Mouse (Mus musculus): ENCODE measurements around the gene Cfap61. TPM values are rescaled to one million over a fixed set of nuclear protein-coding genes. Genes with fewer than 3 reads are reported as not detected.

Gene Cfap61
- polyA plus RNA-seq, 1 experiment from 2014 or later = not detected

GRCm38 (mm10) chr2:146225818-146226217, 291.2 kb downstream of the Cfap61 start:
- Histone ChIP-seq H3K9ac (replicated peaks; ENCODE audit: low read depth, low read length) (no peak overlapping the region), H3K27ac (ENCODE audit: low read length) (no peak overlapping the region), H3K9me3 (ENCODE audit: control insufficient read depth, low read depth, low read length) (no peaks in the 10 kb centered on the region), H3K4me2 (replicated peaks; ENCODE audit: low read depth, low read length) (no peak overlapping the region), H3K36me3 (ENCODE audit: control insufficient read depth, insufficient read depth, low read length) (no peaks in the 10 kb centered on the region), H3K27me3 (ENCODE audit: control insufficient read depth, insufficient read depth, low read length) (peaks cover 60% of the 10 kb centered on the region), H3K4me1 (ENCODE audit: control insufficient read depth, insufficient read depth, low read length) (peaks cover 23% of the 10 kb centered on the region; the same call in 1 of the 2 replicates), H3K4me3 (ENCODE audit: low read depth, low read length) (no peak overlapping the region)
- no peak for ATAC-seq (ENCODE audit: insufficient number of reproducible peaks, insufficient read depth, low FRiP score, low read depth)
- WGBS = 18% methylated on average over 6 of the region's 6 CpGs

GRCm38 (mm10) chr2:146226484-146226883, 291.9 kb downstream of the Cfap61 start:
- peaks cover 53% of the 10 kb centered on the region for H3K27me3 ChIP-seq (ENCODE audit: control insufficient read depth, insufficient read depth, low read length)
- ATAC-seq (ENCODE audit: insufficient number of reproducible peaks, insufficient read depth, low FRiP score, low read depth) = no peak
- H3K27ac ChIP-seq (ENCODE audit: low read length) = no peak overlapping the region
- peaks cover 17% of the 10 kb centered on the region; the same call in 1 of the 2 replicates for H3K4me1 ChIP-seq (ENCODE audit: control insufficient read depth, insufficient read depth, low read length)
- 4% methylated on average over 9 of the region's 9 CpGs for WGBS
- no peak overlapping the region for H3K4me3 ChIP-seq (ENCODE audit: low read depth, low read length)
- H3K4me2 ChIP-seq (replicated peaks; ENCODE audit: low read depth, low read length) = no peak overlapping the region
- no peaks in the 10 kb centered on the region for H3K36me3 ChIP-seq (ENCODE audit: control insufficient read depth, insufficient read depth, low read length)
- H3K9ac ChIP-seq (replicated peaks; ENCODE audit: low read depth, low read length) = no peak overlapping the region
- H3K9me3 ChIP-seq (ENCODE audit: control insufficient read depth, low read depth, low read length) = no peaks in the 10 kb centered on the region

- Histone ChIP-seq H3K4me1 (ENCODE audit: control insufficient read depth, insufficient read depth, low read length) (peaks cover 6% of the 10 kb centered on the region; the same call in 1 of the 2 replicates), H3K9me3 (ENCODE audit: control insufficient read depth, low read depth, low read length) (no peaks in the 10 kb centered on the region), H3K9ac (replicated peaks; ENCODE audit: low read depth, low read length) (no peak overlapping the region), H3K27ac (ENCODE audit: low read length) (no peak overlapping the region), H3K4me2 (replicated peaks; ENCODE audit: low read depth, low read length) (no peak overlapping the region), H3K4me3 (ENCODE audit: low read depth, low read length) (no peak overlapping the region), H3K27me3 (ENCODE audit: control insufficient read depth, insufficient read depth, low read length) (peaks cover 42% of the 10 kb centered on the region), H3K36me3 (ENCODE audit: control insufficient read depth, insufficient read depth, low read length) (no peaks in the 10 kb centered on the region)
- no peak for ATAC-seq (ENCODE audit: insufficient number of reproducible peaks, insufficient read depth, low FRiP score, low read depth)
- WGBS = 51% methylated on average over 3 of the region's 3 CpGs
Observed at GRCm38 (mm10) chr2:146227646-146228045, 293.1 kb downstream of the Cfap61 start.

- ATAC-seq (ENCODE audit: insufficient number of reproducible peaks, insufficient read depth, low FRiP score, low read depth) = no peak
- no peaks in the 10 kb centered on the region for H3K36me3 ChIP-seq (ENCODE audit: control insufficient read depth, insufficient read depth, low read length)
- H3K4me3 ChIP-seq (ENCODE audit: low read depth, low read length) = no peak overlapping the region
- H3K27ac ChIP-seq (ENCODE audit: low read length) = no peak overlapping the region
- no peak overlapping the region for H3K9ac ChIP-seq (replicated peaks; ENCODE audit: low read depth, low read length)
- no peaks in the 10 kb centered on the region for H3K9me3 ChIP-seq (ENCODE audit: control insufficient read depth, low read depth, low read length)
- H3K4me2 ChIP-seq (replicated peaks; ENCODE audit: low read depth, low read length) = no peak overlapping the region
- WGBS = 66% methylated on average over 2 of the region's 2 CpGs
- H3K27me3 ChIP-seq (ENCODE audit: control insufficient read depth, insufficient read depth, low read length) = peaks cover 34% of the 10 kb centered on the region
- H3K4me1 ChIP-seq (ENCODE audit: control insufficient read depth, insufficient read depth, low read length) = no peaks in the 10 kb centered on the region
Observed at GRCm38 (mm10) chr2:146228435-146228834, 293.9 kb downstream of the Cfap61 start.

GRCm38 (mm10) chr2:146231485-146231884, 296.9 kb downstream of the Cfap61 start:
- WGBS = 88% methylated on average over 2 of the region's 2 CpGs
- H3K9ac ChIP-seq (replicated peaks; ENCODE audit: low read depth, low read length) = no peak overlapping the region

GRCm38 (mm10) chr2:146239196-146239747, 304.7 kb downstream of the Cfap61 start:
- H3K4me1 ChIP-seq (ENCODE audit: control insufficient read depth, insufficient read depth, low read length) = no peaks in the 10 kb centered on the region
- no peaks in the 10 kb centered on the region for H3K36me3 ChIP-seq (ENCODE audit: control insufficient read depth, insufficient read depth, low read length)
- ATAC-seq (ENCODE audit: insufficient number of reproducible peaks, insufficient read depth, low FRiP score, low read depth) = no peak
- H3K27ac ChIP-seq (ENCODE audit: low read length) = no peak overlapping the region
- WGBS = 89% methylated on average over 4 of the region's 4 CpGs
- no peaks in the 10 kb centered on the region for H3K9me3 ChIP-seq (ENCODE audit: control insufficient read depth, low read depth, low read length)
- no peak overlapping the region for H3K9ac ChIP-seq (replicated peaks; ENCODE audit: low read depth, low read length)
- no peak overlapping the region for H3K4me2 ChIP-seq (replicated peaks; ENCODE audit: low read depth, low read length)
- no peaks in the 10 kb centered on the region for H3K27me3 ChIP-seq (ENCODE audit: control insufficient read depth, insufficient read depth, low read length)
- H3K4me3 ChIP-seq (ENCODE audit: low read depth, low read length) = no peak overlapping the region

More at GRCm38 (mm10) chr2:146231485-146231884, 296.9 kb downstream of the Cfap61 start:
- no peak for ATAC-seq (ENCODE audit: insufficient number of reproducible peaks, insufficient read depth, low FRiP score, low read depth)
- H3K4me3 ChIP-seq (ENCODE audit: low read depth, low read length) = no peak overlapping the region
- H3K4me2 ChIP-seq (replicated peaks; ENCODE audit: low read depth, low read length) = no peak overlapping the region
- H3K27ac ChIP-seq (ENCODE audit: low read length) = no peak overlapping the region
- H3K4me1 ChIP-seq (ENCODE audit: control insufficient read depth, insufficient read depth, low read length) = no peaks in the 10 kb centered on the region
- H3K9me3 ChIP-seq (ENCODE audit: control insufficient read depth, low read depth, low read length) = no peaks in the 10 kb centered on the region
- H3K27me3 ChIP-seq (ENCODE audit: control insufficient read depth, insufficient read depth, low read length) = peaks cover 6% of the 10 kb centered on the region; the same call in 1 of the 2 replicates
- no peaks in the 10 kb centered on the region for H3K36me3 ChIP-seq (ENCODE audit: control insufficient read depth, insufficient read depth, low read length)

- WGBS = 86% methylated on average over 2 of the region's 2 CpGs
Observed at GRCm38 (mm10) chr2:146244049-146244448, 309.5 kb downstream of the Cfap61 start.

GRCm38 (mm10) chr2:146245401-146245800, 310.8 kb downstream of the Cfap61 start:
- no peaks in the 10 kb centered on the region for H3K27me3 ChIP-seq (ENCODE audit: control insufficient read depth, insufficient read depth, low read length)
- no peak overlapping the region for H3K27ac ChIP-seq (ENCODE audit: low read length)
- no peak overlapping the region for H3K9ac ChIP-seq (replicated peaks; ENCODE audit: low read depth, low read length)
- no peaks in the 10 kb centered on the region for H3K36me3 ChIP-seq (ENCODE audit: control insufficient read depth, insufficient read depth, low read length)
- no peaks in the 10 kb centered on the region for H3K4me1 ChIP-seq (ENCODE audit: control insufficient read depth, insufficient read depth, low read length)
- no peak overlapping the region for H3K4me2 ChIP-seq (replicated peaks; ENCODE audit: low read depth, low read length)
- H3K4me3 ChIP-seq (ENCODE audit: low read depth, low read length) = no peak overlapping the region
- WGBS = 63% methylated on average over 7 of the region's 7 CpGs
- no peaks in the 10 kb centered on the region for H3K9me3 ChIP-seq (ENCODE audit: control insufficient read depth, low read depth, low read length)
- no peak for ATAC-seq (ENCODE audit: insufficient number of reproducible peaks, insufficient read depth, low FRiP score, low read depth)

More at GRCm38 (mm10) chr2:146244049-146244448, 309.5 kb downstream of the Cfap61 start:
- H3K4me1 ChIP-seq (ENCODE audit: control insufficient read depth, insufficient read depth, low read length) = no peaks in the 10 kb centered on the region
- H3K4me3 ChIP-seq (ENCODE audit: low read depth, low read length) = no peak overlapping the region
- no peak overlapping the region for H3K4me2 ChIP-seq (replicated peaks; ENCODE audit: low read depth, low read length)
- no peak overlapping the region for H3K27ac ChIP-seq (ENCODE audit: low read length)
- no peak for ATAC-seq (ENCODE audit: insufficient number of reproducible peaks, insufficient read depth, low FRiP score, low read depth)
- H3K9me3 ChIP-seq (ENCODE audit: control insufficient read depth, low read depth, low read length) = no peaks in the 10 kb centered on the region
- H3K36me3 ChIP-seq (ENCODE audit: control insufficient read depth, insufficient read depth, low read length) = no peaks in the 10 kb centered on the region
- H3K27me3 ChIP-seq (ENCODE audit: control insufficient read depth, insufficient read depth, low read length) = no peaks in the 10 kb centered on the region
- H3K9ac ChIP-seq (replicated peaks; ENCODE audit: low read depth, low read length) = no peak overlapping the region
